Mouse (Mus musculus): ENCODE data around the gene Olfr412.
A peak's percentile ranks its signal among the peaks of the same experiment; 100 is the strongest.

Gene Olfr412

DNA sequence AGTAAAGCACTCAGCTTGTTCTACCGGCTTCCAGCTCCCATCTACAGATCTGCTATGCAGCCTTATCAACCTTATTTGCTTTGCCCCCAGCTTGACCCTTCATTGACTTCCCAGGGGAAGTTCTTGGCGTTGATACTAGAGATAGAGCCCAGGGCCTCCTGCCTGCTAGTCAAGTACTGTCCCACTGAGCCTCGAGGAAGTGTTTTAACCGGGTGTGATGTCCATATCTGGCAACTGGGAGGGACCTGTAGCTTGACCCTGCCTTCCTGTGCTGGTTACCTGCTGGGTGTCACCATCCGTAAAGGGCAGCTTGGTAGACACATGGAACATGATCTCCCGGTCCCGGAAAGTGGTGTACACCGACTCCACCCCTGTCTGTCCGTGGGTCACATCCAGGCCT, 52.2 kb downstream of the Olfr412 start:
- DNase-seq: no peak

DNA sequence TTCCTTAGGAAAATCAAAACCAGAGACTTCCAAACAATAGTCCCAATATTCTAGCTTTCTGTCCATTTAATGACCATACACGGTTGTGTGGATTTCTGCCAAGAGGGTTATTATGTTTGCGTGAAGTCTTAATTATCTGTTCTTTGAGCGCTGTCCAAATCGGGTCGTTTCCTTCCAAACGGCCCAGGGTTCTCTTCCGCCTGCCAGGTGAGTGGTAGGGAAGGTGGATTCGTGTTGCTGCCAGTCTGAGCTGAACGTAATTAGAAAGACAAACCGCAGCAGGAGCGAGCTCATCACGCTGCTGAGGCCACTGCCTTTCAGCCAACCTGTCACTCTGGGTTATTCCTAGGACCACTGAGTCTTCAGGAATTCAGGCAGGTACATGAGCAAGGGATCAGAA, 53.9 kb downstream of the Olfr412 start:
- peak; percentile 29 for DNase-seq

Data from cerebellum, adult 11-12 months (tissue).